Mouse (Mus musculus) stomach, embryonic 15.5 days (tissue): ENCODE data around the gene Rbm44. TPM values are rescaled to one million over a fixed set of nuclear protein-coding genes. Genes with fewer than 3 reads are reported as not detected.

Experiments used
- ATAC-seq: fragments of 200-750 bp; cut with Nextera tagmentation; 2 replicates; pipeline ENCODE4 v1.8.0; 2017; ENCODE audit warnings: low read depth, moderate number of reproducible peaks, moderate TSS enrichment; ENCODE audit not compliant: insufficient read depth, low FRiP score
- H3K27ac ChIP-seq: fragments of 300-500 bp; sonication (generic); 2 replicates; pipeline ENCODE4 v1.5.1; 2015; ENCODE audit warnings: mild to moderate bottlenecking, inconsistent platforms
- H3K27me3 ChIP-seq: fragments of 300-500 bp; sonication (generic); replicated peaks from 2 replicates; pipeline ENCODE4 v1.6.1; 2015; ENCODE audit warnings: inconsistent platforms
- H3K36me3 ChIP-seq: fragments of 300-500 bp; sonication (generic); 2 replicates; pipeline ENCODE4 v1.6.1; 2015; ENCODE audit warnings: inconsistent platforms
- H3K4me1 ChIP-seq: fragments of 300-500 bp; sonication (generic); 2 replicates; pipeline ENCODE4 v1.6.1; 2015; ENCODE audit warnings: inconsistent platforms
- H3K4me2 ChIP-seq: fragments of 300-500 bp; sonication (generic); 2 replicates; pipeline ENCODE4 v1.6.1; 2015; ENCODE audit warnings: mild to moderate bottlenecking, inconsistent platforms
- H3K4me3 ChIP-seq: fragments of 300-500 bp; sonication (generic); replicated peaks from 2 replicates; pipeline ENCODE4 v1.5.1; 2015; ENCODE audit warnings: inconsistent platforms
- H3K9ac ChIP-seq: fragments of 300-500 bp; sonication (generic); 2 replicates; pipeline ENCODE4 v1.6.1; 2015; ENCODE audit warnings: inconsistent platforms
- H3K9me3 ChIP-seq: fragments of 300-500 bp; sonication (generic); 2 replicates; pipeline ENCODE4 v1.6.1; 2016; ENCODE audit warnings: inconsistent platforms
- WGBS: fragments of 180-500 bp; shearing (Covaris S2); methylation state at CpG from one replicate; pipeline ENCODE4 v1.1.7; 2015; 5-methylcytosine and 5-hydroxymethylcytosine counted together
- polyA plus RNA-seq: library from polyadenylated mRNA; unstranded; fragments of >200 nt; fragmentation: Nextera tagmentation; extraction: Ambion mirVana; gene quantifications from 2 replicates; pipeline ENCODE4 v1.2.1, GENCODE M21; 2015

Gene Rbm44
- polyA plus RNA-seq, 1 experiment from 2014 or later = 0.86 TPM

DNA sequence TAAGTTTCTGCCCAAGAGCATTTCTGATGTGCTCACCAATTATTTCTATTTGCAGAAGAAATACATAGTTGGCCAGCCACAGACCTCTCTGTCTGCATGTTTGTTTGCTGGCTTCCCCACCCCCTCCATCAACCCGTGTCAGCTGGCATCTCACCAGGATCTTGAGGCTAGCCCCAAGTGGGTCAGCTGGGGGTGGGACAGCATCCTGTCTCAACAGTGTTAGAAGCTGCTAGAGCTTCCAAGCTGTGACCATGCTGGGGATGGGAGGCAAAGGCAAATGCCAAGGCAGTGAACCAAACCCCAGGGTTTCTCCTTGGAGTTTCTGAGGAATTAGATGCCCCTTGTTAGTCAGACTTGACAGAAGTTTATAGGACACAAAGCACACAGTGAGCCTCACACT lies 71.1 kb downstream of the Rbm44 start:
- Histone ChIP-seq H3K4me2 (no peak overlapping the region), H3K27me3 (no peaks in the 10 kb centered on the region), H3K9ac (no peak overlapping the region), H3K4me3 (no peak overlapping the region), H3K27ac (no peak overlapping the region), H3K9me3 (no peaks in the 10 kb centered on the region), H3K4me1 (no peaks in the 10 kb centered on the region), H3K36me3 (no peaks in the 10 kb centered on the region)
- 7% methylated on average over 1 of the region's 1 CpGs for WGBS
- ATAC-seq = no peak

DNA sequence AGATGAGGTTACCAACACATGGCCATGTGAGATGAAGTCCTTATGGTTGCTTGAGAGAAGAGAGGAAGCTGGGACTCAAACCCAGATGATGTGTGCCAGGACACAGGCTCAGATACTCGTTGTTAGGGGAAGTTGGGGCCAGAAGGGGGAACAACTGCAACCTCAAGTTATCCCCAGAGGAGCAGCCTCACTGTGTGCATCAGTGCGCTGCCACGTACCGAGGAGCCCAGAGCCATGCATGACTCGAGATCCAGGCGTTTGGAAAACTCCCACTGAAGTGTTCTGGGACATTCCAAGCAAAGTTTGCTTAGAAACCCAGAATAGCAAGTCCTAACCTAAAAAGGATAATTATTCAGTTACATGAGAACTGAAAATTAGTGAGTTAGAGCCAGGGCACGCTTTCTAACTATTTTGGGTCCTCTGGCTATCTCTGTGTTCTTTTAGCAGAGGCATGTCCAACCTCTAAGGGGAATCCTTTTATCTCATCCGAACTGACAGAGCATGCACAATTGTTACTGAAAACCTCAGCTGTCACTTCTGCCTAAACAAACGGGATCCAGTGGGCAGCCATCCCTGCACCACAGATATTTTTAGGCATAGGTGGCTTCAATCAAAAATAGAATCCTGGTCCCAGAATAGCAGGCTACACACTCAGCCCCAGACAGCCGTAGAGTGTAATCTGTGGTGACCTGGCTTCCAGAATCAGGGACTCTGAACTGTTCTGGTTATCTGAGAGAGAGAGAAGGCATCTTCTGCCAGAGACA lies 71.8 kb downstream of the Rbm44 start:
- Histone ChIP-seq H3K36me3 (no peaks in the 10 kb centered on the region), H3K27ac (peak overlapping the region; percentile 4; the same call in 1 of the 2 replicates), H3K4me2 (no peak overlapping the region), H3K9me3 (no peaks in the 10 kb centered on the region), H3K4me1 (no peaks in the 10 kb centered on the region), H3K27me3 (no peaks in the 10 kb centered on the region), H3K9ac (no peak overlapping the region), H3K4me3 (no peak overlapping the region)
- ATAC-seq = no peak
- WGBS = 47% methylated on average over 10 of the region's 10 CpGs

DNA sequence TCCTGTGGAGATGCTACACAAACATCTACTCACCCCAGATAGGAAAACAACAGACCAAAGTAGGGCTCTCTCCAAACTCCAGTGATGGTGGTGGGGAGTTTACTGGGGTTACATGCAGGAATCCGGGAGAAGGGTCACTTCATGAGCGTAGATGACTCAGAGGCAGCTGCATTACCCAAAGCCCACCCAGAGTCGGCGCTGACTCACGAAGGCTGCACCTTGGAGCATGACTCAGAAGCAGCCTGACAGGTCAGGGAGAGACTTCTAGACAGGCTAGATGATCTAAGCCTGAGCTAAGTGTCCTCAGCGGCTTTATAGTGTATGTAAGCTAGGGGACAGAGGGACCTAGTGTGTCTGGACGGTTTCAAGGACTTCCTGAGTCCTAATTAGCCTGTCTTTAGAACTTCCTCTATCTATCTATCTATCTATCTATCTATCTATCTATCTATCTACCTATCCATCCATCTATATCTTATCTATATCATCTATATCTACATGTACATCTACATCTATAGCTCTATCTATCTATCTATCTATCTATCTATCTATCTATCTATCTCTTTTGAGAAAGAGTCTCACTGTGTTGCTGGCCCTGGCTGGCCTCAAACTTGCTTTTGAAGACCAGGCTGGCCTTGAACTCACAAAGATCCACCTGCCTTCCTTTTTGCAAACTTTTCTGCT lies 74.9 kb downstream of the Rbm44 start:
- Histone ChIP-seq H3K4me2 (no peak overlapping the region), H3K9ac (no peak overlapping the region), H3K9me3 (no peaks in the 10 kb centered on the region), H3K4me3 (no peak overlapping the region), H3K36me3 (no peaks in the 10 kb centered on the region), H3K27ac (no peak overlapping the region), H3K4me1 (no peaks in the 10 kb centered on the region), H3K27me3 (no peaks in the 10 kb centered on the region)
- ATAC-seq = no peak
- WGBS = 80% methylated on average over 7 of the region's 7 CpGs

DNA sequence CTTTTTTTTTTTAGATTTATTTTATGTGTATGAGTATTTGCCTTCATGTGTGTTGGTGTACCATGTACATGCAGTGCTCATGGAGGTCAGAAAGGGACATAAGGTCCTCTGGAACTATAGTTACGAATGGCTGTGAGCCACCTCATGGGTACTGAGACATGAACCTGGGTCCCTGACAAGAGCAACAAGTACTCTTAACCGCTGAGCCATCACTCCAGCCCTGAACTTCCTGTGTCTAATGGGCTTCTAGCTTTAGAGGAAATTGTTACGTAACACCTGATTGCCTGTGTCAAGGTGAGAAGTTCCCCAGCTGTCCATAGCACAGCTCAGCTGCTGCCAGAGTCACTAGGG lies 75.4 kb downstream of the Rbm44 start:
- Histone ChIP-seq H3K9me3 (no peaks in the 10 kb centered on the region), H3K27me3 (no peaks in the 10 kb centered on the region), H3K36me3 (no peaks in the 10 kb centered on the region), H3K27ac (no peak overlapping the region), H3K4me3 (no peak overlapping the region), H3K4me2 (no peak overlapping the region), H3K4me1 (no peaks in the 10 kb centered on the region), H3K9ac (no peak overlapping the region)
- no peak for ATAC-seq
- 73% methylated on average over 3 of the region's 3 CpGs for WGBS

Other genes with a start within 250 kb of the Rbm44 start
- gene Mlph, start 230.0 kb upstream of the Rbm44 start, polyA plus RNA-seq = 1.8 and 2.3 TPM in 2 replicates
- gene Prlh, start 192.0 kb upstream of the Rbm44 start, polyA plus RNA-seq = not detected in 2 replicates
- 9.5 and 14.2 TPM in 2 replicates for gene Rab17, start 175.4 kb upstream of the Rbm44 start, polyA plus RNA-seq
- gene Lrrfip1, start 146.4 kb upstream of the Rbm44 start, polyA plus RNA-seq = 64.9 and 65.4 TPM in 2 replicates
- gene Ramp1, start 34.7 kb downstream of the Rbm44 start, polyA plus RNA-seq = 4.6 and 5.9 TPM in 2 replicates
- gene Ube2f, start 105.2 kb downstream of the Rbm44 start, polyA plus RNA-seq = 66.9 and 68.8 TPM in 2 replicates
- 18.3 and 19.8 TPM in 2 replicates for gene Scly, start 153.2 kb downstream of the Rbm44 start, polyA plus RNA-seq
- 0.04 TPM in 1 of 2 replicates, not detected in the other for gene Espnl, start 177.0 kb downstream of the Rbm44 start, polyA plus RNA-seq
- 0.55 and 0.63 TPM in 2 replicates for gene Klhl30, start 205.9 kb downstream of the Rbm44 start, polyA plus RNA-seq
- 3.2 and 3.7 TPM in 2 replicates for gene Erfe, start 221.3 kb downstream of the Rbm44 start, polyA plus RNA-seq